Mouse (Mus musculus) testis, adult 2 months (tissue): ENCODE results near the gene Rps11. TPM values are rescaled to one million over a fixed set of nuclear protein-coding genes. Genes with fewer than 3 reads are reported as not detected.
A peak's percentile ranks its signal among the peaks of the same experiment; 100 is the strongest.

Source experiments
- H3K27ac ChIP-seq: fragments of 200-500 bp; 2 replicates; pipeline ENCODE4 v1.5.1; 2012; ENCODE audit warnings: low read depth, low read length; ENCODE audit not compliant: control insufficient read depth, insufficient read depth
- H3K27me3 ChIP-seq: fragments of 200-500 bp; 2 replicates; pipeline ENCODE4 v1.6.1; 2012; ENCODE audit warnings: mild to moderate bottlenecking, low read length, moderate library complexity; ENCODE audit not compliant: control insufficient read depth, insufficient read depth
- H3K36me3 ChIP-seq: fragments of 200-500 bp; 2 replicates; pipeline ENCODE4 v1.6.1; 2012; ENCODE audit warnings: mild to moderate bottlenecking, low read length; ENCODE audit not compliant: control insufficient read depth, insufficient read depth
- H3K4me1 ChIP-seq: fragments of 200-500 bp; 2 replicates; pipeline ENCODE4 v1.6.1; 2012; ENCODE audit warnings: low read length; ENCODE audit not compliant: control insufficient read depth, insufficient read depth
- H3K4me3 ChIP-seq: fragments of 200-500 bp; 2 replicates; pipeline ENCODE4 v1.5.1; 2012; ENCODE audit warnings: low read depth, mild to moderate bottlenecking, low read length, moderate library complexity, mixed read lengths; ENCODE audit not compliant: control insufficient read depth
- CTCF ChIP-seq: fragments of 200-500 bp; IDR thresholded peaks from 2 replicates; pipeline ENCODE4 v1.5.1; 2012; ENCODE audit warnings: low read depth, mild to moderate bottlenecking, inconsistent platforms, low read length, moderate library complexity; ENCODE audit not compliant: control insufficient read depth, insufficient read depth, insufficient replicate concordance
- POLR2A ChIP-seq: fragments of 200-500 bp; IDR thresholded peaks from 2 replicates; pipeline ENCODE4 v1.6.1; 2012; ENCODE audit warnings: low read depth, mild to moderate bottlenecking, inconsistent platforms, low read length, moderate library complexity; ENCODE audit not compliant: control insufficient read depth
- polyA plus RNA-seq: library from polyadenylated mRNA; depleted of rRNA; stranded (reverse); fragments of >200 nt; gene quantifications from 2 replicates; pipeline ENCODE4 v1.2.3, GENCODE M21; 2012

Rps11 gene
- polyA plus RNA-seq, 1 experiment, result 169 TPM

- TF ChIP-seq CTCF, result no peak
- no peak for TF ChIP-seq POLR2A
- peaks cover 5% of the 10 kb centered on the region; the same call in 1 of the 2 replicates for H3K36me3 ChIP-seq
These were observed 36.1 kb upstream of the Rps11 start for GRCm38 (mm10) chr7:45160316-45160800.

GRCm38 (mm10) chr7:45158991-45159390 lies 34.8 kb upstream of the Rps11 start:
- Histone ChIP-seq H3K4me1 (peaks cover 16% of the 10 kb centered on the region), H3K27me3 (no peaks in the 10 kb centered on the region)
- no peak for TF ChIP-seq CTCF
- TF ChIP-seq POLR2A, result no peak

More at GRCm38 (mm10) chr7:45160316-45160800, 36.1 kb upstream of the Rps11 start:
- Histone ChIP-seq H3K27me3 (no peaks in the 10 kb centered on the region), H3K4me1 (peaks cover 17% of the 10 kb centered on the region), H3K4me3 (no peak overlapping the region), H3K27ac (no peak overlapping the region)

GRCm38 (mm10) chr7:45157459-45157858 lies 33.2 kb upstream of the Rps11 start:
- peaks cover 10% of the 10 kb centered on the region for H3K4me1 ChIP-seq
- H3K27ac ChIP-seq, result no peak overlapping the region
- no peak for TF ChIP-seq POLR2A
- TF ChIP-seq CTCF, result no peak
- H3K36me3 ChIP-seq, result peaks cover 5% of the 10 kb centered on the region; the same call in 1 of the 2 replicates
- no peaks in the 10 kb centered on the region for H3K27me3 ChIP-seq
- H3K4me3 ChIP-seq, result no peak overlapping the region

More at GRCm38 (mm10) chr7:45158991-45159390, 34.8 kb upstream of the Rps11 start:
- H3K36me3 ChIP-seq, result peaks cover 5% of the 10 kb centered on the region; the same call in 1 of the 2 replicates
- no peak overlapping the region for H3K27ac ChIP-seq
- no peak overlapping the region for H3K4me3 ChIP-seq

GRCm38 (mm10) chr7:45156206-45156605 lies 32.0 kb upstream of the Rps11 start:
- H3K27ac ChIP-seq, result no peak overlapping the region
- H3K27me3 ChIP-seq, result no peaks in the 10 kb centered on the region
- TF ChIP-seq CTCF, result no peak
- TF ChIP-seq POLR2A, result no peak
- H3K36me3 ChIP-seq, result peaks cover 5% of the 10 kb centered on the region; the same call in 1 of the 2 replicates
- H3K4me1 ChIP-seq, result peaks cover 4% of the 10 kb centered on the region; the same call in 1 of the 2 replicates
- no peak overlapping the region for H3K4me3 ChIP-seq

- peaks cover 4% of the 10 kb centered on the region; the same call in 1 of the 2 replicates for H3K4me1 ChIP-seq
- H3K36me3 ChIP-seq, result peaks cover 5% of the 10 kb centered on the region; the same call in 1 of the 2 replicates
- no peak overlapping the region for H3K4me3 ChIP-seq
- H3K27ac ChIP-seq, result no peak overlapping the region
- no peak for TF ChIP-seq POLR2A
- no peak for TF ChIP-seq CTCF
- H3K27me3 ChIP-seq, result no peaks in the 10 kb centered on the region
These were observed 31.4 kb upstream of the Rps11 start for GRCm38 (mm10) chr7:45155590-45155989.

GRCm38 (mm10) chr7:45154993-45155514 lies 30.8 kb upstream of the Rps11 start:
- H3K4me3 ChIP-seq, result peak overlapping the region; percentile 76
- H3K36me3 ChIP-seq, result peaks cover 5% of the 10 kb centered on the region; the same call in 1 of the 2 replicates
- peak overlapping the region; percentile 44; the same call in 1 of the 2 replicates for H3K27ac ChIP-seq
- no peaks in the 10 kb centered on the region for H3K27me3 ChIP-seq
- TF ChIP-seq POLR2A (no peak), CTCF (peak; percentile 57; the same call in 1 of the 2 replicates)
- peaks cover 4% of the 10 kb centered on the region; the same call in 1 of the 2 replicates for H3K4me1 ChIP-seq

- Histone ChIP-seq H3K4me1 (peaks cover 4% of the 10 kb centered on the region; the same call in 1 of the 2 replicates), H3K27me3 (no peaks in the 10 kb centered on the region), H3K27ac (peak within 1 kb of the TSS; percentile 100), H3K4me3 (peak within 1 kb of the TSS; percentile 100), H3K36me3 (peaks cover 5% of the 10 kb centered on the region; the same call in 1 of the 2 replicates)
- TF ChIP-seq POLR2A (peak; percentile 90), CTCF (peak; percentile 33; the same call in 1 of the 2 replicates)
These were observed 30.1 kb upstream of the Rps11 start, which contains the start of the genes Pih1d1 and Aldh16a1 for GRCm38 (mm10) chr7:45154096-45154992. TSS of gene Pih1d1 (plus strand) at chr7:45154303. TSS of gene Aldh16a1 (minus strand) at chr7:45154584.
